Mouse (Mus musculus): ENCODE results near the gene Dhfr. TPM values are rescaled to one million over a fixed set of nuclear protein-coding genes. Genes with fewer than 3 reads are reported as not detected.

Gene Dhfr
- polyA plus RNA-seq, 1 experiment, result 4.8 TPM

- peak; percentile 13 for DNase-seq (ENCODE audit: low read depth)
- TF ChIP-seq CTCF (IDR thresholded peaks at IDR 0.05; ENCODE audit: borderline replicate concordance, extremely low read depth, insufficient read depth, insufficient read length), result no peak
- TF ChIP-seq POLR2A (IDR thresholded peaks at IDR 0.05; ENCODE audit: borderline replicate concordance, extremely low read depth, insufficient read depth, insufficient read length, poor library complexity, severe bottlenecking), result no peak
Measured at GRCm38 (mm10) chr13:92393047-92393661, 38.6 kb downstream of the Dhfr start.

- TF ChIP-seq CTCF (IDR thresholded peaks at IDR 0.05; ENCODE audit: borderline replicate concordance, extremely low read depth, insufficient read depth, insufficient read length) (no peak), POLR2A (IDR thresholded peaks at IDR 0.05; ENCODE audit: borderline replicate concordance, extremely low read depth, insufficient read depth, insufficient read length, poor library complexity, severe bottlenecking) (no peak)
- DNase-seq (ENCODE audit: low read depth), result peak; percentile 35
Measured at GRCm38 (mm10) chr13:92398491-92399384, 44.2 kb downstream of the Dhfr start.

- DNase-seq (ENCODE audit: low read depth), result no peak
- TF ChIP-seq CTCF (IDR thresholded peaks at IDR 0.05; ENCODE audit: borderline replicate concordance, extremely low read depth, insufficient read depth, insufficient read length) (no peak), POLR2A (IDR thresholded peaks at IDR 0.05; ENCODE audit: borderline replicate concordance, extremely low read depth, insufficient read depth, insufficient read length, poor library complexity, severe bottlenecking) (no peak)
Measured at GRCm38 (mm10) chr13:92402063-92402462, 47.5 kb downstream of the Dhfr start.

- no peak for DNase-seq (ENCODE audit: low read depth)
- TF ChIP-seq POLR2A (IDR thresholded peaks at IDR 0.05; ENCODE audit: borderline replicate concordance, extremely low read depth, insufficient read depth, insufficient read length, poor library complexity, severe bottlenecking), result no peak
- TF ChIP-seq CTCF (IDR thresholded peaks at IDR 0.05; ENCODE audit: borderline replicate concordance, extremely low read depth, insufficient read depth, insufficient read length), result no peak
Measured at GRCm38 (mm10) chr13:92403496-92403895, 49.0 kb downstream of the Dhfr start.

GRCm38 (mm10) chr13:92410486-92410885, 56.0 kb downstream of the Dhfr start:
- no peak for TF ChIP-seq POLR2A (IDR thresholded peaks at IDR 0.05; ENCODE audit: borderline replicate concordance, extremely low read depth, insufficient read depth, insufficient read length, poor library complexity, severe bottlenecking)
- TF ChIP-seq CTCF (IDR thresholded peaks at IDR 0.05; ENCODE audit: borderline replicate concordance, extremely low read depth, insufficient read depth, insufficient read length), result no peak
- no peak for DNase-seq (ENCODE audit: low read depth)

GRCm38 (mm10) chr13:92419630-92420029, 65.1 kb downstream of the Dhfr start:
- no peak for TF ChIP-seq CTCF (IDR thresholded peaks at IDR 0.05; ENCODE audit: borderline replicate concordance, extremely low read depth, insufficient read depth, insufficient read length)
- no peak for DNase-seq (ENCODE audit: low read depth)

GRCm38 (mm10) chr13:92423711-92424110, 69.2 kb downstream of the Dhfr start:
- TF ChIP-seq POLR2A (IDR thresholded peaks at IDR 0.05; ENCODE audit: borderline replicate concordance, extremely low read depth, insufficient read depth, insufficient read length, poor library complexity, severe bottlenecking) (no peak), CTCF (IDR thresholded peaks at IDR 0.05; ENCODE audit: borderline replicate concordance, extremely low read depth, insufficient read depth, insufficient read length) (no peak)
- no peak for DNase-seq (ENCODE audit: low read depth)

- no peak for TF ChIP-seq POLR2A (IDR thresholded peaks at IDR 0.05; ENCODE audit: borderline replicate concordance, extremely low read depth, insufficient read depth, insufficient read length, poor library complexity, severe bottlenecking)
- TF ChIP-seq CTCF (IDR thresholded peaks at IDR 0.05; ENCODE audit: borderline replicate concordance, extremely low read depth, insufficient read depth, insufficient read length), result no peak
- DNase-seq (ENCODE audit: low read depth), result peak; percentile 65
Measured at GRCm38 (mm10) chr13:92425758-92426264, 71.3 kb downstream of the Dhfr start, which contains the start of gene Ankrd34b. Gene Ankrd34b (plus strand): TSS chr13:92425896.

GRCm38 (mm10) chr13:92426294-92427051, 71.9 kb downstream of the Dhfr start:
- no peak for TF ChIP-seq CTCF (IDR thresholded peaks at IDR 0.05; ENCODE audit: borderline replicate concordance, extremely low read depth, insufficient read depth, insufficient read length)
- peak; percentile 53 for DNase-seq (ENCODE audit: low read depth)

- DNase-seq (ENCODE audit: low read depth), result peak; percentile 7
Measured at GRCm38 (mm10) chr13:92427351-92427855, 72.9 kb downstream of the Dhfr start.

More at GRCm38 (mm10) chr13:92427351-92427855, 72.9 kb downstream of the Dhfr start:
- TF ChIP-seq POLR2A (IDR thresholded peaks at IDR 0.05; ENCODE audit: borderline replicate concordance, extremely low read depth, insufficient read depth, insufficient read length, poor library complexity, severe bottlenecking) (no peak), CTCF (IDR thresholded peaks at IDR 0.05; ENCODE audit: borderline replicate concordance, extremely low read depth, insufficient read depth, insufficient read length) (no peak)

Other genes starting within 250 kb of the Dhfr start
- gene Rasgrf2, start 223.1 kb upstream of the Dhfr start, polyA plus RNA-seq (2012; rRNA removed), result 2.7 and 6.9 TPM in 2 replicates
- gene Gm20379, start 48.7 kb upstream of the Dhfr start, polyA plus RNA-seq (2012; rRNA removed), result not detected in 2 replicates
- gene Msh3, start 277 bp downstream of the Dhfr start, polyA plus RNA-seq (2012; rRNA removed), result 20.9 and 22.8 TPM in 2 replicates
- gene Ankrd34b, start 71.2 kb downstream of the Dhfr start, polyA plus RNA-seq (2012; rRNA removed), result 1.4 and 2.9 TPM in 2 replicates
- 4.1 and 6.4 TPM in 2 replicates for gene Fam151b, start 129.3 kb downstream of the Dhfr start, polyA plus RNA-seq (2012; rRNA removed)
- 16.2 and 18.6 TPM in 2 replicates for gene Zfyve16, start 176.1 kb downstream of the Dhfr start, polyA plus RNA-seq (2012; rRNA removed)
- gene Spz1, start 221.4 kb downstream of the Dhfr start, polyA plus RNA-seq (2012; rRNA removed), result not detected in 2 replicates